Mouse (Mus musculus): ENCODE measurements around the gene Has3.
"Not testable (repeated sequence)": the region's sequence is repeated elsewhere in the genome, so short reads cannot be mapped to it uniquely, and the experiment has no call there.

The Has3 gene

GRCm38 (mm10) chr8:106870051-106870450, at the start of gene Has3:
Gene Has3 (plus strand): TSS chr8:106870242.
- no peak for DNase-seq (ENCODE audit: low read depth in 1 of 2, low spot score in 2 of 2)

GRCm38 (mm10) chr8:106820553-106821515, 49.2 kb upstream of the Has3 start:
- DNase-seq (ENCODE audit: low read depth in 1 of 2, low spot score in 2 of 2), result no peak

- no peak for DNase-seq (ENCODE audit: low read depth in 1 of 2, low spot score in 2 of 2)
These were observed 41.1 kb upstream of the Has3 start for GRCm38 (mm10) chr8:106828921-106829320.

GRCm38 (mm10) chr8:106829526-106830045, 40.5 kb upstream of the Has3 start:
- no peak for DNase-seq (ENCODE audit: low read depth in 1 of 2, low spot score in 2 of 2)

GRCm38 (mm10) chr8:106834899-106835298, 35.1 kb upstream of the Has3 start:
- no peak for DNase-seq (ENCODE audit: low read depth in 1 of 2, low spot score in 2 of 2)

- DNase-seq (ENCODE audit: low read depth in 1 of 2, low spot score in 2 of 2), result no peak
These were observed 33.5 kb upstream of the Has3 start for GRCm38 (mm10) chr8:106836525-106836924.

- DNase-seq (ENCODE audit: low read depth in 1 of 2, low spot score in 2 of 2), result no peak
These were observed 31.2 kb upstream of the Has3 start for GRCm38 (mm10) chr8:106838803-106839202.

GRCm38 (mm10) chr8:106839209-106840001, 30.6 kb upstream of the Has3 start:
- DNase-seq (ENCODE audit: low read depth in 1 of 2, low spot score in 2 of 2), result no peak

- no peak for DNase-seq (ENCODE audit: low read depth in 1 of 2, low spot score in 2 of 2)
These were observed 20.0 kb upstream of the Has3 start for GRCm38 (mm10) chr8:106850034-106850433.

GRCm38 (mm10) chr8:106854534-106855241, 15.4 kb upstream of the Has3 start:
- DNase-seq (ENCODE audit: low read depth in 1 of 2, low spot score in 2 of 2), result no peak

GRCm38 (mm10) chr8:106855242-106855562, 14.8 kb upstream of the Has3 start:
- no peak for DNase-seq (ENCODE audit: low read depth in 1 of 2, low spot score in 2 of 2)

- no peak for DNase-seq (ENCODE audit: low read depth in 1 of 2, low spot score in 2 of 2)
These were observed 7.2 kb upstream of the Has3 start for GRCm38 (mm10) chr8:106862845-106863244.

GRCm38 (mm10) chr8:106865354-106865753, 4.7 kb upstream of the Has3 start:
- DNase-seq (ENCODE audit: low read depth in 1 of 2, low spot score in 2 of 2), result no peak

- DNase-seq (ENCODE audit: low read depth in 1 of 2, low spot score in 2 of 2), result no peak
These were observed 690 bp downstream of the Has3 start for GRCm38 (mm10) chr8:106870537-106871327.

- no peak for DNase-seq (ENCODE audit: low read depth in 1 of 2, low spot score in 2 of 2)
These were observed 1.4 kb downstream of the Has3 start for GRCm38 (mm10) chr8:106871328-106871926.

- no peak for DNase-seq (ENCODE audit: low read depth in 1 of 2, low spot score in 2 of 2)
These were observed 1.9 kb downstream of the Has3 start for GRCm38 (mm10) chr8:106871931-106872371.

- no peak for DNase-seq (ENCODE audit: low read depth in 1 of 2, low spot score in 2 of 2)
These were observed 2.5 kb downstream of the Has3 start for GRCm38 (mm10) chr8:106872454-106873034.

- DNase-seq (ENCODE audit: low read depth in 1 of 2, low spot score in 2 of 2), result no peak
These were observed 10.2 kb downstream of the Has3 start for GRCm38 (mm10) chr8:106880121-106880707.

GRCm38 (mm10) chr8:106884094-106884493, 14.1 kb downstream of the Has3 start:
- DNase-seq (ENCODE audit: low read depth in 1 of 2, low spot score in 2 of 2), result not testable (repeated sequence)

Data from monocyte, adult 2 months (primary cell).